Comparison of ENCODE assay signal across 20 mouse cellular contexts in genomic region chr9:116928338-116928737, GRCm38 (mm10).
DNase-seq lines count a peak whose midpoint lies in the region; ATAC-seq and TF ChIP-seq lines count a peak whose summit lies in the region.
"Had no signal": no experiment of that assay in that cellular context is flagged by ENCODE, and none has a peak within 500 bp of the region (broad histone marks: within the 10 kb centered on the region; RNA-seq: fewer than 3 reads in every experiment).

No protein-coding gene starts in this region.

- ATAC-seq in lung, embryonic 14.5 days (ENCODE audit: insufficient read depth): no peak
- ATAC-seq in limb, embryonic 12.5 days (ENCODE audit: insufficient number of reproducible peaks, insufficient read depth, low FRiP score, low TSS enrichment, low read depth): no peak
- no peak for ATAC-seq in hindbrain, embryonic 12.5 days (ENCODE audit: low FRiP score)
- ATAC-seq: forebrain, embryonic 15.5 days; hindbrain, embryonic 16.5 days had no signal

- 53% methylated on average over 10 of the region's 10 CpGs for WGBS in lung, embryonic 14.5 days
- WGBS in limb, embryonic 10.5 days: 50% methylated on average over 10 of the region's 10 CpGs
- 13% methylated on average over 10 of the region's 10 CpGs for WGBS in limb, embryonic 12.5 days
- 53% methylated on average over 10 of the region's 10 CpGs for WGBS in hindbrain, embryonic 12.5 days

- no peaks in the 10 kb centered on the region for H3K27me3 ChIP-seq in lung, embryonic 14.5 days (ENCODE audit: insufficient read depth, low read length)
- no peaks in the 10 kb centered on the region for H3K27me3 ChIP-seq in limb, embryonic 10.5 days (ENCODE audit: low read depth, poor library complexity, severe bottlenecking)
- H3K27me3 ChIP-seq in limb, embryonic 12.5 days: no peaks in the 10 kb centered on the region
- peaks cover 25% of the 10 kb centered on the region for H3K27me3 ChIP-seq in hindbrain, embryonic 12.5 days
- H3K27me3 ChIP-seq: embryonic facial prominence, embryonic 15.5 days had no signal

- peak; percentile 14 for DNase-seq in gastrocnemius, postnatal 10 days
- no peak for DNase-seq in gastrocnemius, postnatal 4 days (ENCODE audit: low spot score in 2 of 2)
- DNase-seq in lung, embryonic 14.5 days: peak; percentile 33
- no peak for DNase-seq in lung, adult 18-20 months
- DNase-seq in limb, embryonic 10.5 days (ENCODE audit: low spot score): no peak
- DNase-seq in layer of hippocampus, adult 18-20 months (ENCODE audit: low spot score in 2 of 2): no peak
- DNase-seq: adrenal gland, adult 8-10 months; adrenal gland, postnatal 36 days; cerebellum, adult 11 months; cerebellum, adult 9-11 months; embryo, embryonic 11 days; gastrocnemius, postnatal 25 days had no signal

- no peak overlapping the region for H3K4me3 ChIP-seq in lung, embryonic 14.5 days (ENCODE audit: low read depth, low read length)
- no peak overlapping the region for H3K4me3 ChIP-seq in limb, embryonic 10.5 days
- H3K4me3 ChIP-seq in limb, embryonic 12.5 days (replicated peaks): no peak overlapping the region
- H3K4me3 ChIP-seq in hindbrain, embryonic 12.5 days: no peak overlapping the region
- H3K4me3 ChIP-seq: embryonic facial prominence, embryonic 15.5 days; erythroblast, embryonic 14.5 days; forebrain, embryonic 10.5 days; forebrain, embryonic 15.5 days; heart, embryonic 10.5 days had no signal

- H3K9me3 ChIP-seq in lung, embryonic 14.5 days (ENCODE audit: low read depth, low read length): no peaks in the 10 kb centered on the region
- H3K9me3 ChIP-seq in limb, embryonic 10.5 days (replicated peaks): 0 out of 2 replicates have a peak, but pooled peaks cover 3% of the 10 kb centered on the region
- H3K9me3 ChIP-seq in limb, embryonic 12.5 days: no peaks in the 10 kb centered on the region
- no peaks in the 10 kb centered on the region for H3K9me3 ChIP-seq in hindbrain, embryonic 12.5 days (replicated peaks)
- H3K9me3 ChIP-seq: embryonic facial prominence, embryonic 15.5 days; forebrain, embryonic 10.5 days; forebrain, embryonic 15.5 days; heart, embryonic 10.5 days had no signal

- no peak overlapping the region for H3K4me2 ChIP-seq in lung, embryonic 14.5 days
- 0 out of 2 replicates have a peak overlapping the region, but pooled peaks have one; percentile 7 for H3K4me2 ChIP-seq in limb, embryonic 12.5 days
- H3K4me2 ChIP-seq in hindbrain, embryonic 12.5 days (replicated peaks): no peak overlapping the region
- H3K4me2 ChIP-seq: embryonic facial prominence, embryonic 15.5 days; forebrain, embryonic 15.5 days had no signal

- H3K9ac ChIP-seq in lung, embryonic 14.5 days: no peak overlapping the region
- H3K9ac ChIP-seq in limb, embryonic 12.5 days (replicated peaks): no peak overlapping the region
- no peak overlapping the region for H3K9ac ChIP-seq in hindbrain, embryonic 12.5 days
- H3K9ac ChIP-seq: embryonic facial prominence, embryonic 15.5 days; forebrain, embryonic 15.5 days had no signal

- H3K27ac ChIP-seq in lung, embryonic 14.5 days (ENCODE audit: low read depth): no peak overlapping the region
- peak overlapping the region; percentile 77 for H3K27ac ChIP-seq in limb, embryonic 10.5 days
- H3K27ac ChIP-seq in limb, embryonic 12.5 days: peak overlapping the region; percentile 62; the same call in 1 of the 2 replicates
- no peak overlapping the region for H3K27ac ChIP-seq in hindbrain, embryonic 12.5 days
- H3K27ac ChIP-seq: embryonic facial prominence, embryonic 15.5 days; forebrain, embryonic 10.5 days; forebrain, embryonic 15.5 days; heart, embryonic 10.5 days had no signal

- no peaks in the 10 kb centered on the region for H3K4me1 ChIP-seq in lung, embryonic 14.5 days (ENCODE audit: insufficient read depth)
- peaks cover 42% of the 10 kb centered on the region for H3K4me1 ChIP-seq in limb, embryonic 10.5 days
- peaks cover 32% of the 10 kb centered on the region for H3K4me1 ChIP-seq in limb, embryonic 12.5 days (replicated peaks)
- H3K4me1 ChIP-seq in hindbrain, embryonic 12.5 days: 0 out of 2 replicates have a peak, but pooled peaks cover 3% of the 10 kb centered on the region
- H3K4me1 ChIP-seq: heart, embryonic 10.5 days had no signal

- no peak for TF ChIP-seq CTCF in lung, embryonic 14.5 days (IDR thresholded peaks at IDR 0.05; ENCODE audit: low read depth)

- H3K36me3 ChIP-seq in lung, embryonic 14.5 days (ENCODE audit: insufficient read depth): peaks cover 9% of the 10 kb centered on the region; the same call in 1 of the 2 replicates
- peaks cover 9% of the 10 kb centered on the region for H3K36me3 ChIP-seq in limb, embryonic 10.5 days
- peaks cover 3% of the 10 kb centered on the region; the same call in 1 of the 2 replicates for H3K36me3 ChIP-seq in limb, embryonic 12.5 days
- H3K36me3 ChIP-seq in hindbrain, embryonic 12.5 days: no peaks in the 10 kb centered on the region
- H3K36me3 ChIP-seq: embryonic facial prominence, embryonic 15.5 days; forebrain, embryonic 10.5 days; forebrain, embryonic 15.5 days had no signal

Comparison
In these comparisons a context has a peak if more than half of its experiments do, and no peak if none do; other contexts are left out.
1. DNase-seq: peak in gastrocnemius, postnatal 10 days (single experiment) and lung, embryonic 14.5 days (single experiment); none in gastrocnemius, postnatal 4 days (0 of 2), lung, adult 18-20 months (0 of 2), limb, embryonic 10.5 days (single experiment) and layer of hippocampus, adult 18-20 months (0 of 2).
2. H3K27ac ChIP-seq: peak in limb, embryonic 10.5 days (single experiment) and limb, embryonic 12.5 days (single experiment); none in lung, embryonic 14.5 days (single experiment) and hindbrain, embryonic 12.5 days (single experiment).